Mouse (Mus musculus): ENCODE results near the gene Vmn1r95. TPM values are rescaled to one million over a fixed set of nuclear protein-coding genes. Genes with fewer than 3 reads are reported as not detected.
"Not testable (repeated sequence)": the region's sequence is repeated elsewhere in the genome, so short reads cannot be mapped to it uniquely, and the experiment has no call there.

The Vmn1r95 gene
- not detected in 2 replicates for polyA plus RNA-seq (2012; ENCODE audit: insufficient read depth, insufficient read length, missing spikeins)

DNA sequence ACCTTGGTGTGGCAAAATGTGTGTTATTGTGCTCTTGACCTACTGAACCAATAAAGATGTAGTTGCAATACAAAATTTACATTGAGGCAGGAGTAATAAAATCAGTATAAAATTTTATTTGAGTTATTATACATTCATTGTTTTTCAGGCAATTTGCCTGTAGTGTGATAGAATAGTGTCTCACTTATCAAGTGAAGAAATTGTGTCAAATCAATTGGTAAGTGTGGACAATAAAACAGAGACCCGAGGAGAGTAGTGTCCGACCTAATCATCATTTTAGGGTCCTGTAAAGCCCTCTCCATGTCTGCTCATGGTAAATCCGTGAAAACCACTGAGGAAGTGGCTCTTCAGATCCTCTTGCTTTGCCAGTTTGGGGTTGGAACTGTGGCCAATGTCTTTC lies at the start of gene Vmn1r95:
Vmn1r95 (plus strand) TSS at position 301 of the 400 bp plus-strand sequence.
- not testable (repeated sequence) for H3K4me1 ChIP-seq (ENCODE audit: control insufficient read depth, insufficient read depth, insufficient read length, low read length); H3K27ac ChIP-seq (replicated peaks; ENCODE audit: low read depth, low read length); H3K4me3 ChIP-seq (ENCODE audit: insufficient read depth, low read depth, low read length)

DNA sequence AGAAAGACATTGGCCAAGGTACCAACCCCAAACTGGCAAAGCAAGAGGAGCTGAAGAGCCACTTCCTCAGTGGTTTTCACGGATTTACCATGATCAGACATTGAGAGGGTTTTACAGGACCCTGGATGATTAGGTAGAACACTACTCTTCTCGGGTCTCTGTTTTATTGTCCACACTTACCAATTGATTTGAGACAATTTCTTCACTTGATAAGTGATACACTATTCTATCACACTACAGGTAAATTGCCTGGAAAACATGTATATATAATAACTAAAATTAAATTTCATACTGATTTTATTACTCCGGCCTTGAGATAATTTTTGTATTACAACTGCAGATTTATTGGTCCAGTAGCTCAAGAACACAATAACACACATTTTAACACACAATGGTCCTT lies 25.2 kb upstream of the Vmn1r95 start, which contains the start of gene Vmn1r94:
Vmn1r94 (minus strand) TSS at position 101 of the 400 bp plus-strand sequence.
- H3K4me3 ChIP-seq (ENCODE audit: insufficient read depth, low read depth, low read length); H3K4me1 ChIP-seq (ENCODE audit: control insufficient read depth, insufficient read depth, insufficient read length, low read length); H3K27ac ChIP-seq (replicated peaks; ENCODE audit: low read depth, low read length): not testable (repeated sequence)

DNA sequence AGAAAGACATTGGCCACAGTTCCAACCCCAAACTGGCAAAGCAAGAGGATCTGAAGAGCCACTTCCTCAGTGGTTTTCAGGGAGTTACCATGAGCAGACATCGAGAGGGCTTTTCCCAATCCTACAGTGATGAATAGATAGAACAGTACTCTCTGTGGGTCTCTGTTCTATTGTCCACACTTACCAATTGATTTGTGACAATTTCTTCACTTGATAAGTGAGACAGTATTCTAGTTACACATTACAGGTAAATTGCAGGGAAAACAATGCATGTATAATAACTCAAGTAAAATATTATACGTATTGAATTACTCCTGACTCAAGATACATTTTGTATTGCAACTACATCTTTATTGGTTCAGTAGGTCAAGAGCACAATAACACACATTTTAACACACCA lies 12.0 kb downstream of the Vmn1r95 start, which contains the start of gene Gm6164:
Gm6164 (minus strand) TSS at position 101 of the 400 bp plus-strand sequence.
- not testable (repeated sequence) for H3K27ac ChIP-seq (replicated peaks; ENCODE audit: low read depth, low read length); H3K4me3 ChIP-seq (ENCODE audit: insufficient read depth, low read depth, low read length); H3K4me1 ChIP-seq (ENCODE audit: control insufficient read depth, insufficient read depth, insufficient read length, low read length)

DNA sequence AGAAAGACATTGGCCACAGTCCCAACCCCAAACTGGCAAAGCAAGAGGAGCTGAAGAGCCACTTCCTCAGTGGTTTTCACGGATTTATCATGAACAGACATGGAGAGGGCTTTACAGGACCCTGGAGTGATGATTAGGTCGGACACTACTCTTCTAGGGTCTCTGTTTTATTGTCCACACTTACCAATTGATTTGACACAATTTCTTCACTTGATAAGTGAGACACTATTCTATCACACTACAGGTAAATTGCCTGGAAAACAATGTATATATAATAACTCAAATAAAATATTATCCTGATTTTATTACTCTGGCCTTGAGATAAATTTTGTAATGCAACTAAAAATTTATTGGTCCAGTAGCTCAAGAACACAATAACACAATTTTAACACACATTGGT lies 40.2 kb downstream of the Vmn1r95 start, which contains the start of gene Gm4498:
Gm4498 (minus strand) TSS at position 101 of the 400 bp plus-strand sequence.
- not testable (repeated sequence) for H3K4me1 ChIP-seq (ENCODE audit: control insufficient read depth, insufficient read depth, insufficient read length, low read length)

More for the DNA sequence above, 40.2 kb downstream of the Vmn1r95 start, which contains the start of gene Gm4498:
- not testable (repeated sequence) for H3K27ac ChIP-seq (replicated peaks; ENCODE audit: low read depth, low read length); H3K4me3 ChIP-seq (ENCODE audit: insufficient read depth, low read depth, low read length)

Other genes starting within 250 kb of the Vmn1r95 start
- gene Igsf23, start 243.0 kb upstream of the Vmn1r95 start, polyA plus RNA-seq (2012; ENCODE audit: insufficient read depth, insufficient read length, missing spikeins) = not detected in 2 replicates
- gene Ceacam20, start 228.3 kb upstream of the Vmn1r95 start, polyA plus RNA-seq (2012; ENCODE audit: insufficient read depth, insufficient read length, missing spikeins) = not detected in 2 replicates
- not detected in 2 replicates for gene Nlrp9b, start 202.2 kb upstream of the Vmn1r95 start, polyA plus RNA-seq (2012; ENCODE audit: insufficient read depth, insufficient read length, missing spikeins)
- not detected in 2 replicates for gene Vmn1r91, start 94.0 kb upstream of the Vmn1r95 start, polyA plus RNA-seq (2012; ENCODE audit: insufficient read depth, insufficient read length, missing spikeins)
- gene Gm16442, start 71.1 kb upstream of the Vmn1r95 start, polyA plus RNA-seq (2012; ENCODE audit: insufficient read depth, insufficient read length, missing spikeins) = not detected in 2 replicates
- gene Vmn1r93, start 54.6 kb upstream of the Vmn1r95 start, polyA plus RNA-seq (2012; ENCODE audit: insufficient read depth, insufficient read length, missing spikeins) = not detected in 2 replicates
- gene Vmn1r94, start 25.3 kb upstream of the Vmn1r95 start, polyA plus RNA-seq (2012; ENCODE audit: insufficient read depth, insufficient read length, missing spikeins) = not detected in 2 replicates
- not detected in 2 replicates for gene Gm6164, start 11.9 kb downstream of the Vmn1r95 start, polyA plus RNA-seq (2012; ENCODE audit: insufficient read depth, insufficient read length, missing spikeins)
- not detected in 2 replicates for gene Gm4498, start 40.1 kb downstream of the Vmn1r95 start, polyA plus RNA-seq (2012; ENCODE audit: insufficient read depth, insufficient read length, missing spikeins)
- not detected in 2 replicates for gene Gm5890, start 69.1 kb downstream of the Vmn1r95 start, polyA plus RNA-seq (2012; ENCODE audit: insufficient read depth, insufficient read length, missing spikeins)
- not detected in 2 replicates for gene Gm4133, start 140.4 kb downstream of the Vmn1r95 start, polyA plus RNA-seq (2012; ENCODE audit: insufficient read depth, insufficient read length, missing spikeins)
- gene Gm5728, start 181.7 kb downstream of the Vmn1r95 start, polyA plus RNA-seq (2012; ENCODE audit: insufficient read depth, insufficient read length, missing spikeins) = not detected in 2 replicates
- not detected in 2 replicates for gene Vmn1r100, start 224.2 kb downstream of the Vmn1r95 start, polyA plus RNA-seq (2012; ENCODE audit: insufficient read depth, insufficient read length, missing spikeins)
- gene Vmn1r101, start 248.9 kb downstream of the Vmn1r95 start, polyA plus RNA-seq (2012; ENCODE audit: insufficient read depth, insufficient read length, missing spikeins) = not detected in 2 replicates